Mouse (Mus musculus) c-Kit-positive CD71-positive TER-119-positive erythroid progenitor cells, embryonic 14.5 days (primary cell): ENCODE results near the gene Pglyrp2.

Experiments
- DNase-seq: peaks from one replicate; pipeline ENCODE4 v3.0.0-alpha.2; 2013; ENCODE audit warnings: low spot score

The Pglyrp2 gene

DNA sequence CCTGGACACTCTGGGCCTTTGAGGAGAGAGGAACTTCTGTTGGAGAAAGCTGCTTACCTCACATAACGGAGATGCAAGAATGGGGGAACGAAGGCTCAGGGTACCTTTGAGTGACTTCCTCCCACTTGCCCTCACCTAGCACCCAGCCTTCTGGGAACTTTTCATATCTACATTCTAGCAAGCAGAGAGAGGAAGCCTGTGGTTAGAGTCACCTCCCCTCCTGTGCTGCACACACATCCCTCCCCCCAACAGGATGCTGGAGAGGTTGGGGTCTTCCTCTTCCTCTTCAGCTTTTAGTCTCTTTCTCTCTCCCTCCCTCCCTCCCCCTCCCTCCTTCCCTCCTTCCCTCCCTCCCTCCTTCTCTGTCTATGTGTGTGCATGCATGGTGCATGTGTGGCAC is at the start of gene Pglyrp2:
Gene Pglyrp2 (minus strand): TSS at position 134 of the 400 bp plus-strand sequence.
- DNase-seq, result no peak

DNA sequence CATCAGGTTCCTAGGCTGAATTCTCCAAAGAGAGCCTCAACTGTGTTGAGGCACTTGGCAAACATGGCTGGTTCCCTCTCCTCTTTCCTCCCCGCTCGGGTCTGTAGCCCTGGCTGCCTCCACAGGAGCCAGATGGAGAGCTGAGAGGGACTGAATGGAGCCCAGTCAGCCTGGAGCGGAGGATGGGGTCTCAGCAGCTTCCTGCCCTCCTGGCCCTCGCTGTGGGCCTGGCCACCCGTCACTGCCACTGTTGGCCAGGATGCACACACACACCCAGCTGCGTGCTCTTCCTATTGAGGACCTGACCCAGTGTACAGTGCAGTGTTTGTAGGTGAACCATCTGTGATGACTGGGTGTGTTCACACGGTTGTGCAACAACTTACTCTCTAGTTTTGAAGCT is 48.2 kb upstream of the Pglyrp2 start:
- DNase-seq, result no peak

DNA sequence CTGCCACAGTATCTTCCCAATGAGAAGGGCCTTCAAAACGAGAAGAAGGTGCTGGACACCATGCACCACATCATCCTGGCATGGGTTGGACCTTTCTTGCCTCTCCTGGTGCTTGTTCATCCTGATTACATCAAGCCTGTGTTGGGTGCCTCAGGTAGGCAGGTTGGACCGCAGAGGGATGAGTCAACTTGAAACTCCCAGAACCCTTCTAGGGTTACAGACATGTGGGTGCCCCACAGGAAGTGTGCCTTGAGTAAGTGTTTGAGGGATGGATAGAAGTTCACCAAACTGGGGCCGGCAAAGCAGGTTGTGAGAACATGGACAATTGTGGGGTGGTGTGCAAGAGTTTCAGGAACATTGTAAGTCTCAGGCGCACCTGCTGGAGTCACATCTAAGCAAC is 46.8 kb upstream of the Pglyrp2 start:
- DNase-seq, result no peak

DNA sequence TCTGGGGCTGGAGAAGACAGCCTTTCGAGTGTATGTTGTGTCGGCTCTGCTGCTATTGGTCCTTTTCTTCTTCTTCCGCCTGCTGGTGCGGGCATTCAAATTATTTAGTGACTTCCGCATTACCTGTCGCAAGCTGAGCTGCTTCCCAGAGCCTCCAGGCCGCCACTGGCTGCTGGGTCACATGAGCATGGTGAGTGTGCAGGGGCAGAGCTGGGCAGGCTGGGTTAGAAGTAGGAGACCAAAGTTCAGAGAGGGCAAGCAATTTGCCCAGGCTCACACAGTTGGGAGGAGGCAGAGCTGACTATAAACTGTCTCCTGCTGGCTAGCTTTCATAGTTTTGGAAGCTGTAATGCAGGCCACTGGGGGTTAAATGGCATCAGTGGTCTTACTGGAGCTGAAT is 44.5 kb upstream of the Pglyrp2 start:
- no peak for DNase-seq

DNA sequence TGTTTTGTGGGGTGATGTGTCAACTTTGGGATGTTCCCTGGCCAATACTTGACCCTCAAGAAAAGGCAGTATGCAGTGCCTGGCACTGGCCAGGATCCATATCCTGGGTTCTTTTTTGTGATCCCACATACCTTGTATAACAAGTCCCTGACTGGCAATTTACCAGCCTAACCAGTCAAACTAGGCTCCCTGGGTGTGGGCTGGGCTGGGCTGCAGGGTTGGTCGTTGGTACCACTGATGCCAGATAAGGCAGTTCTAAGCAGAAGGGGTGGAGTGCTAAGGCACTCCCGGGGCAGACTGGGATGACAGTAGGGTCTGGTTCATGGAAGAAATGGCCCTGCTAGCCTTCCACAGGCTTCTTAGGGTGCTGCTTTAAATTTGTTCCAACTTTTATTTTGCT is 31.0 kb upstream of the Pglyrp2 start:
- peak; percentile 33 for DNase-seq

DNA sequence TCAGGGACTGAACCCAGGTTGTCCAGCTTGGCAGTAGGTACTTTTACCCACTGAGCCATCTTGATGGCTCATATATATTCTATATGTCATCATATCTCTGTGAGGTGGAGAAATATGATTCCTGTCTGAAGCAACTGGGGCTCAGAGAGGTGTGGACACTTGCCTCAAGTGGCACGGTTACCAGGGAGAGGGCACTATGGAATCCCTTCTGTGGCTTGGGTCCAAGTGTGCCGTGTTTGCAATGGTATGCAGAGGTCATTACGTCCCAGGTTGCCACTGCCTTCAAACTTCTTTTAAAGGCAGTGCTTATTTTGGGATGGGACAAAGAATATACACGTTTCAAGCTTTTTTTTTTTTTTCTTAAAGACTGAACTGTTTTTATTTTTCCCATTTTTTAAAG is 30.2 kb upstream of the Pglyrp2 start:
- DNase-seq, result no peak

DNA sequence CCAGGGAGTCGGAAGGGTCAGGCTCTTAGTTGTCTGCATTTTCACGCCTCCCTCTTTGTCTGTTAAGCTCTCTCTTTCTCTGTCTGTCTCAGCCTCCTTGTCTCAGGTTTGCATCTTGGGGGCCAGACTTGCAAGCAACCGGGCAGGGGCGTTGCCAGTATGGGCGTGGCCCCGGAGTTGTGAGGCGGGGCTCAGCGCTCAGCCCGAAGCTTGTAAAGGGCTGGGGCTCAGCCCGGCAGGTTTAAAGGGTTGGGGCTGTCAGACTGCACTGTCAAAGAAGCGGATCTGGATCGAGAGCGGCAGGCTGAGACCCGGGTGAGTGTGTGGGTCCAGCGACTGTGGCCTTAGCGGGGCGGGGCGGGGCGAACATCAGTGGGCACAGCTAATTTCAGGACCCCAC is 28.5 kb upstream of the Pglyrp2 start, which contains the start of gene Cyp4f39:
Gene Cyp4f39 (plus strand): TSS at position 242 of the 400 bp plus-strand sequence.
- DNase-seq, result peak; percentile 47

DNA sequence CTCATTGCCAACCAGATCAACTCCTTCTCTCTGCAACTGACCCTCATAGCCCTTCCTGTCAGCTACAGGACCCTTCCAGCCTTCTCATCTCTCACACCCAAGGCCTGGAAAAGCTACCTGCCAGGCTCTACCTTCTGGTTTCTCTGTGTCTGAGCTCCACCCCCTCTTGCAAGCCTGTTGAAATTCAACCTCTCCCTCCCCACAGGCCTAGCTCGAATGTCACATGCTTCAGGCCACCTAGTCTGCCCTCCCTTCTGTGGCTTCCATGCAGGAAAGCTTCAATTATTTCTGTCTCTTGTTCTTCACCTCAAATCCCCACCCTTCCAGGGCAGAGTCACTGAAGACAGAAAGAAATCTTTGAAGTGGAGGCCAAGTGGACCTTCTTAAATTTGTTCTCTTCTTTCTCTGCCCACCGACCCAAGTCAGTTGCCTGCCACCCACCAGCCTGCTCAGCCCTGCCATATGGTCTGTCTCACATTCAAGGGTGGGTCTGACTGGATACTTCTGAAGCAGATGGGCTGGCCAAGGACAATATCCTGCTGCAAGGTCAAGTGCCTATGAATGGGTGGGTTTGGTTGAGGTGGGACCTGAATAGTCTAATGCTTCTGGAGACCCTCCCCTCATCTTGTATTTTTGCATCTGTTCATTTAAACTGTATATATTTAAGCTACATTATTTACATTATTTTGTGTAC is 27.0 kb upstream of the Pglyrp2 start:
- DNase-seq, result no peak

DNA sequence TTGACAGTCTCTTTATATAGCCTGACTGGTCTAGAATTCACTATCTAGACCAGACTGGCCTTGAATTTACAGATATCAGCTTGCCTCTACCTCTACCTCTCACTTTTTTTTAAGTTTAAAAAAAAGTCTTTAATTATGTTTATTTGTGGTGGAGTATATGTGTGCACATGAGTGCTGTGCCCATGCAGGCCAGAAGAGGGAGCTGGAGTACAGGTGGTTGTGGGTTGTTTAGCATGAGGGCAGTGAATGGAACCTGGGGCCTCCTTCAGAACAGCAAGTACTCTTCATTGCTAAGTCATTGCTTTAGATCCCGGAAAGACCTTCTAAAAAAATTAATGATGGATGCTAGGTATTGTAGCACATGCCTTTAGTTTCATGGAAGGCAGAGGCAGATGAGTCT is 25.1 kb upstream of the Pglyrp2 start:
- no peak for DNase-seq

DNA sequence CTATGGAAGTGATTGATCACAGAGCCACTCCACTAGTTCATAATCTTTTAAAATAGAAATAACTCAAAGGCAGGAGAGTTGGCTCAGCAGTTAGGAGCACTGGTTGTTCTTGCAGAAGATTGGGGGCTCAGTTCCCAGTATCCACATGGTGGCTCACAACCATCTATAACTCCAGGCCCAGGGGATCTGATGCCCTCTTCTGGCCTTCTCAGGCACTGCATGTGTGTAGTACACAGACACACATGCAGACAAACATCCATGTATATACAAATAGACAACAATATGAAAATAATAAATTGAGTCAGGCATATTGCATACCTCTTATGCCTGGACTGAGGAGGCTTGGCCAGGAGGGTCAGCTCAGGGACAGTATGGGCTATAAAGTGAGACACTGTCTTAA is 23.2 kb upstream of the Pglyrp2 start:
- DNase-seq, result no peak

DNA sequence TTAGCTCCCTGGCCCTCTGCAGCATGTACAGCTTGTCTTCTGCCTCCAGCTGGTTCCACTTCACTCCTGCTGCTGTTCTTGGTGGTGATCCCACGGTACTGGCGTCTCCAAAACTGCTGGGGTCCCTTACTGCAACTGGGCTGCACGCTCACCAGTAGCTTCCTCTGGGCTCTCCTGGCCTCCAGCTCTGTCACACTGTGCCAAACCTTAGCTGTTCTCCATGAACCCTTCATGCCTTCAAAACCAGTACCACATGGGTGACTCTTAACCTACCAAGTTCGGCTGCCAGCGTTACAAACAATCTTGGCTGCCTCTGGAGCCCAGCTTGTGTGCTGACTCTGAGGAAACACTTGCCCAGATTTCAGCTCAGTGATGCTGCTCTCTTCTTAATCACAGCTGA is 21.0 kb upstream of the Pglyrp2 start:
- DNase-seq, result no peak

DNA sequence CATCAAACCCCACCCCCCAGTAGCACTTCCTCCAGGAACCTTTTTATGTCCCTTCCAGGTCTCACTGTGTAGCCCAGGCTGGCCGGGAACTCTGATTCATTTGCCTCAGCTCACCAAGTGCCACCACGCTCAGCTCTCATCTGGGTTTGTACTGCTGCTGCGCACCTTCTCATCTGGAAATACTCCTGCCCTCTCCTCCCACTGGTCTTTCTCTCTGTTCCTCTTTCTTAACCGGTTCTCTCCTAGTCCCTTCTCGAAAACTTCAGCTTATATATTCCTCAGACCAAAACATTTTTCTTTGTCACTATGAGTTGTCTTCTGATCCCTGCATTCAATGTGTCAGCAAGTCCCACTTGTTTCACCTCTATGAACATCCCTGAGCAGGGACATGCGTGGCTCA is 19.3 kb upstream of the Pglyrp2 start:
- no peak for DNase-seq

DNA sequence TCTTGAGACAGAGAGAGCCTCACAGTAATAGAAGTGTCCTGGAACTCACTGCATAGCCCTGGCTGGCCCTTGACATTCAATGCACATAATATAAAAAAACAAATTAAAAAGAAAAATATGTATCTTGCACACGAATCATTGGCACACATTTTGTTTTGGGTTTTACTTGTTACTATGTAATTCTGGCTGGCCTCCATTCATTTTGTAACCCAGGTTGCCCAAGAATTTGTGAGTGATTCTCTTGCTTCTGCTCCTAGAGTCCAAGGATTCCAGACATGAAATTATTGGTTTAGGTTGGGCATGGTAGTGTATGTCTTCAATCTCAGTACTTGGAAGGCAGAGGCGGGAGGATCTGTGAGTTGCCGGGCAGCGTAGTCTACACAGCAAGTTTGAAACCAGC is 13.1 kb upstream of the Pglyrp2 start:
- no peak for DNase-seq

DNA sequence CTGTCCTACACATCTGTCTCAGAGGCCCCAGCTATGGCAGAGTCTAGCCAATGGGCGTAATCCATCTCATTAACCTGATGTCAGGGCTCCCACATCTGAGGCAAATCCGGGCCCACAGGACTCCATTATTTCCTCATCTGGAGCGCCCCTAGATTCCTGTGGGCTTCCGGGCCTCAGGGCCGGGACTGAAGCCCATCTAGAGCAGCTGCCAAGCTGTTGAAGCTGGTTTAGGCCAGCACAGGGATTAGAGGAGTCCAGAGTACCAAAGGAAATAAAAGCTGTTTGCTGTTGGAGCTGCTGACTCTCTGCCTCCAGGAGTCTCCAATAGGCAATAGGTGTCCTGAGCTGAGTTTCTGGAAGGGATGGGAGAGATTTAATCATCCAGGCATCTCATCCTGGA is 11.2 kb upstream of the Pglyrp2 start:
- no peak for DNase-seq

DNA sequence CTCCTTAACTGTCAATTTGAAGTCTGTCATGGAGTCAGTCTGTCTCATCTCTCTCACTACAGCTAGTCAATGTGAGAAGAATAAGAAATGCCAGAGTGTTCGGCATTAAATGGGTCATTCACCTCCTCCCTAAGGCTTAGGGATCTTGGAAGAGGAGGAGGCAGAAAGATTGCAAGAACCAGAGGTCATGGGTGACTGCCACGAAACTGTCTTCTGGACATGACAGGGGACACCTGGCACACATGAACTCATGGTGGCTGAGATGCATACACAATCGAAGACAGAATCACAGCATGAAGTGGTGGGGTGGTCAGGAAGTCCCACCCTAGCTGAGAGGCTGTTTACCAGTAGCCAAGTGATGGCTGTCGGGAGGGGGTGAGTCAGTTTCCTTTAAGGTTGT is 10.4 kb upstream of the Pglyrp2 start:
- DNase-seq, result no peak

DNA sequence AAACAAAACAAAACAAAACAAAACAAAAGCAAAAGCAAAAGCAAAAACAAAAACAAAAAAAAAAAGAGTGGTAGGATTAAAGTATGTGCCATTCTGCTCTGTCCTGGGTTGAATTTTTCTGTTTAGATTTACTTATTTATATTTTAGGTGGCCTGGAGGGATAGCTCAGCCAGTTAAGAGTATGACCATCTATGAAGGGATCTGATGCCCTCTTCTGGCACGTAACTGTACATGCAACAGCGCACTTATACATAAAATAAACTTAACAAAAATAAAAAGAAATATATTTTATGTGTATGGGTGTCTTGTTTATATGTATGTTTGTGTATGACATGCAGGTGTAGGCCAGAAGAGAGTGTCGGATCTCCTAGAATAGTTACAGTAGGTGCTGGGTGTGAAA is 8.0 kb upstream of the Pglyrp2 start:
- DNase-seq, result peak; percentile 13

DNA sequence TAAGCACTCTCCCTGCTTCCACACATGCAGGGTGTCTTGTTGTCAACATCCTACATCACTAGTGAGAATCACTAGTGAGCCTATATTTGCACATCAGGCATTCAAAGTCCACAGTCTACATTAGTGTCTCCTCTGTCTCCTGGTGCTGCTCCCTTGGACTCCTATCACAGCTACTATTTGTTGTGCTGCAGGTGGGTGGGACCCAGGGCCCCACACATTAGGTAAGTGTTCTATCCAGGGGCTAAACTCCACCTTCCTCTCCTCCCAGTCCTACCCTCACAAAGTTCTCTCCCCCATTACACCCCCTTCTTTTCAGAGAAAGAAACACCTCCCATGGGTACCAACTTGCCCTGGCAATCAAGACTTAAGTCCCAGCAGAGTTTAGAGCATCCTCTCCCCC is 2.6 kb upstream of the Pglyrp2 start:
- DNase-seq, result no peak

DNA sequence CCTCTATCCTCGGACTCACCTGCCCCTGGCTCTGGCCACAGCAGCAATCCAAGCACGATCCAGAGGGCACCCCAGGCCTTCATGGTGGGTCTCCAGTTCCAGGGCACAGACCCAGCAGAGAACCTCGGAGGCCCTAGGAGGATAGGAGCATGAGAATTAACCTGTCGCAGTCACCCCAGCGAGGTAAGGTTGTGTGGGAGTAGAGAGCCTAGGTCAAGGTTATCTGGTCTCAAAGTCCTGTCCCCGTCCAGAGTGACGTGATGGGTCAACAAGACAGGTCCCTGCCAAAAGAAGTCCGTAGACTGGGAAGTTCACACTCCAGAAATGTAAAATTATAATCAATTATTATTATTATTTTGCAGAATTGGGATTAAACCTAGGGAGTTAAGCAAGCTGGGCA is 3.2 kb downstream of the Pglyrp2 start:
- DNase-seq, result no peak

DNA sequence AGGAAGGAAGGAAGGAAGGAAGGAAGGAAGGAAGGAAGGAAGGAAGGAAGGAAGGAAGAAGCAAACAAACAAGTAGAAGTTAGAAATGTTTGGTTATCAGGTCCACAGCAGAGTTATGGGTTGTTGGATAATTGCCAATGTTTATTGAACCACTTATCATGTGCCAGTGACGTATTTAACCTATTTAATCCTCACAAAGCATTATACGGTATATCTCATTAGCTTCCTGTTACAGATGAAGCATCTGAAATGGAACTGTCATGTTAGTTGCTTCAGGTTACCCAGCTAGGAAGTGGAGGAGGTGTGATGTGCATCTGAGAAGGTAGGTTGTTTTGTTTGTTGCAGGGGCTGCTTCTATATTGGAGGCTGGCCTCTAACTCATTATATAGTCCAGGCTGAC is 4.0 kb downstream of the Pglyrp2 start:
- no peak for DNase-seq

DNA sequence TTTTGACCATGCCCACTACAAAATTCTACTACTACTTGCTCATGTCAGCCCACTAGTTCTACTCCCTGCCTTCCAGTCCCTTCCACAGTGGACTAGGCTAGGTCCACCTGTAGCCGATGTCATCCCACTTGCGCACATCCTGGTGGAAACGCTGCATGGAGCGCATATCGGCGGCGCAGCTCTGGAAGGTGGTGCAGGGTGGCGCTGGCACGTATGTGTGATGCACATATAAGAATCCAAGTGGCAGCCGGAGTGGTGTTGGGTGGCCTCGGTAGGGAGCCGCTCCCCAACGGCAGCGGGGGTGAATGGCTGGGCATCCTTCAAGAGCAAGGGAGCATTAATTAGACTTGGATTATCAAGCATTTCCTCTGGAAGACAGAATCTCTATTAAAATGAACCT is 7.2 kb downstream of the Pglyrp2 start:
- no peak for DNase-seq

DNA sequence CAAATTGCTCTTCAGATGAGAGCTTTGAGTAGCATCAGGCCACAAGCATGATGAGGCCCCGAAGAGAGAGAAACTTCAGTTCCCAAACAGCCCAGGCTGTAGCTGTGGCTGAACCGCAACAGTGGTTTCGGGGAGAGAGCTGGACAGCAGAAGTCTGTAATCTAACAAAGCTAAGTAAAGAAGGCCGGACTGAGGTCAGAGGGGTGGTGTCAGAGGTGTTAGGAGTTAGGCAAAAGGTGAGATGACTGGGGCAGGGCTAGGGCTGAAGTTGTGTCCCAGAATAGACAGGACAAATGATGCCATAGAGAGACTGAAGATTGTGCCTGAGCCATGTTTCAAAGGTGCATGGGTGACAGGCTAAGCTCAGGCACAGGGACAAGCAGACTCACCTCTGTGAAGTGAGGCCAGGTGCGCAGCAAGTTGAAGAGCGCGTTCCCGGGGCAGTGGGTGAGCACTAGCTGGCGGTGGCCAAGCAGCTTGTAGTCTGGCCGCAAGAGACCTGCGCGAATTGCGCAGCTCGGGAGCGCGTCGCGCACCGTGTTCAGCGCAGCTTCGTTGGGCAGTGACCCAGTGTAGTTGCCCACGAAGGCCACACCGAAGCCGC is 8.4 kb downstream of the Pglyrp2 start:
- no peak for DNase-seq

DNA sequence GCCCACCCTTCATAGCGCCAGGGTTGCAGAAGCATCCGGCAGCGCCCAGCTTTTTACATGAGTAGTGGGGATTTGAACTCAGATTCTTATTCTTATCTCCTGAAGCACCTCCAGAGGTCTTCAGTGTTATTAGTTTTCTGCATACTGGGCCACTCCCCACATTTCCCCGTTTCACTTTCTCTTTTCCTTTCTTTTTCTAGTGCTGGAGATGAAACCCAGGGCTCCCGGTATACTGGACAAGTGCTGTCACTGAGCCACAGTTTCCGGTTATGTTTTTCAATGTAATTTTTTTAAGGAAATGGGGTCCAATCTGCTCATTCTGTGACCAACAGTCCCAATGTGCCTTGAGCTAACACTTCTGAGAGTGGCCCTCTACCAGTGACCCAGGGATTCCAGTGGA is 12.1 kb downstream of the Pglyrp2 start:
- no peak for DNase-seq

DNA sequence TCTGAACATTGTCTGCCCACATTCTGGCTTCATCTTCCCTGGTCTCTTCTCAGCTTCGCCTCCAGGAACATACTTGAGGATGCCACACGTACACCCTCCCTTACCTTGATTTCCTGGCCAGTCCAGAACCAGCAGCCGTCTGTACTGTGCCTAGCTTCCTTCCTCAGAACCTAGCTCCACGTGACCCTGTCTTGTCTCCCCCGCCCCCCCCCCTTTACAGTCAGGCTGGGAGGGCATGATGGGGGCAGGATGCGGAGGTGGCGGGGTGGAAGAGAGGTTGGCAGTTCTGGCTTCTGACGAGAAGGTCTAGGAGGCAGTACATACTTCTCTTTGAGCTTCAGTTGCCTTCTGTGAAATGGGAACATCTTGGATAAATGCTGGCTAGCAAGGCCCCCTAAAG is 20.6 kb downstream of the Pglyrp2 start, which contains the start of gene Rasal3:
Gene Rasal3 (minus strand): TSS at position 167 of the 400 bp plus-strand sequence.
- DNase-seq, result no peak

DNA sequence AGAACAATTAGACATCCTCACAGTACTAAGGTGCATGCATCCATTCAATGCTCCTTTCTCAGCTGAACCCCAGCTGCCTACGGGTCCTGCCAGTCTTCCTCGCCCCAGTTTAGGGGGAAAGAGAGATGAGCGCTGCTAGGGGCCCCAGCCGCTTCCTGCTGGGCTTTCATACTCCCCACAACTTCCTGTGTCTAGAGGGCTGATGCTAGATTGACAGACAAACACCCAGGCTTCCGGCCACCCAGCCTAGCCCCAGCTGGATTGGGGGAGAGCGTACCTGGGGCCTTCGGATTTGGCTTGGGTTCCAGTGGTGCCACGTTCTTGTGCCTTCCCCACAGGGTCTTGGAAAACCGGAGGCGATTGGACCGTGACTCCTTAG is 21.2 kb downstream of the Pglyrp2 start:
- DNase-seq, result peak; percentile 29
